Comparison of ENCODE assay signal across 10 mouse cellular contexts in genomic region chr15:103059393-103059992, GRCm38 (mm10). TPM values are rescaled to one million over a fixed set of nuclear protein-coding genes. Genes with fewer than 3 reads are reported as not detected.
A peak's percentile ranks its signal among the peaks of the same experiment; 100 is the strongest.
DNase-seq lines count a peak whose midpoint lies in the region; ATAC-seq and TF ChIP-seq lines count a peak whose summit lies in the region.
"Had no signal": no experiment of that assay in that cellular context is flagged by ENCODE, and none has a peak within 500 bp of the region (broad histone marks: within the 10 kb centered on the region; RNA-seq: fewer than 3 reads in every experiment).

No protein-coding gene starts in this region.

- peaks cover 88% of the 10 kb centered on the region for H3K27me3 ChIP-seq in liver, embryonic 11.5 days (replicated peaks; ENCODE audit: control insufficient read depth, insufficient read depth, low read length)
- peaks cover 88% of the 10 kb centered on the region for H3K27me3 ChIP-seq in liver, postnatal 0 days (ENCODE audit: insufficient read depth, low read length)
- peaks cover 82% of the 10 kb centered on the region for H3K27me3 ChIP-seq in embryonic facial prominence, embryonic 11.5 days (ENCODE audit: control insufficient read depth, insufficient read depth, low read length)
- peaks cover 59% of the 10 kb centered on the region for H3K27me3 ChIP-seq in intestine, postnatal 0 days (replicated peaks; ENCODE audit: control insufficient read depth, insufficient read depth, low read length)
- no peaks in the 10 kb centered on the region for H3K27me3 ChIP-seq in neural tube, embryonic 14.5 days (ENCODE audit: control insufficient read depth, insufficient read depth, low read length)

- no peak for ATAC-seq in liver, embryonic 11.5 days (replicated peaks; ENCODE audit: low FRiP score)
- ATAC-seq in liver, postnatal 0 days: no peak
- no peak for ATAC-seq in embryonic facial prominence, embryonic 11.5 days (replicated peaks; ENCODE audit: insufficient number of reproducible peaks, low FRiP score, low TSS enrichment, low read depth)
- no peak for ATAC-seq in intestine, postnatal 0 days
- no peak for ATAC-seq in neural tube, embryonic 14.5 days (ENCODE audit: low read depth)

- H3K27ac ChIP-seq in liver, embryonic 11.5 days (ENCODE audit: low read depth, low read length): peak overlapping the region; percentile 78
- H3K27ac ChIP-seq in liver, postnatal 0 days (ENCODE audit: low read depth): no peak overlapping the region
- no peak overlapping the region for H3K27ac ChIP-seq in embryonic facial prominence, embryonic 11.5 days (replicated peaks; ENCODE audit: low read depth, low read length)
- peak overlapping the region; percentile 22; the same call in 1 of the 2 replicates for H3K27ac ChIP-seq in intestine, postnatal 0 days (ENCODE audit: low read depth, low read length)
- peak overlapping the region; percentile 88 for H3K27ac ChIP-seq in neural tube, embryonic 14.5 days (ENCODE audit: low read depth, low read length)

- H3K4me1 ChIP-seq in liver, embryonic 11.5 days (replicated peaks; ENCODE audit: control insufficient read depth, insufficient read depth, low read length): no peaks in the 10 kb centered on the region
- H3K4me1 ChIP-seq in liver, postnatal 0 days (ENCODE audit: insufficient read depth): no peaks in the 10 kb centered on the region; the same call in 1 of the 2 replicates
- H3K4me1 ChIP-seq in embryonic facial prominence, embryonic 11.5 days (ENCODE audit: control insufficient read depth, insufficient read depth, low read length): no peaks in the 10 kb centered on the region
- H3K4me1 ChIP-seq in intestine, postnatal 0 days (replicated peaks; ENCODE audit: control insufficient read depth, insufficient read depth, low read length): no peaks in the 10 kb centered on the region
- peaks cover 72% of the 10 kb centered on the region for H3K4me1 ChIP-seq in neural tube, embryonic 14.5 days (ENCODE audit: control insufficient read depth, insufficient read depth, low read length)

- TF ChIP-seq EP300 in liver, postnatal 0 days (IDR thresholded peaks at IDR 0.05; ENCODE audit: low read depth): no peak

- no peaks in the 10 kb centered on the region for H3K36me3 ChIP-seq in liver, embryonic 11.5 days (ENCODE audit: control insufficient read depth, insufficient read depth, low read length)
- no peaks in the 10 kb centered on the region for H3K36me3 ChIP-seq in liver, postnatal 0 days (replicated peaks; ENCODE audit: insufficient read depth, low read length)
- H3K36me3 ChIP-seq in embryonic facial prominence, embryonic 11.5 days (replicated peaks; ENCODE audit: control insufficient read depth, insufficient read depth, low read depth, low read length): no peaks in the 10 kb centered on the region
- no peaks in the 10 kb centered on the region for H3K36me3 ChIP-seq in intestine, postnatal 0 days (ENCODE audit: control insufficient read depth, insufficient read depth)
- H3K36me3 ChIP-seq in neural tube, embryonic 14.5 days (ENCODE audit: control insufficient read depth, insufficient read depth, low read length): no peaks in the 10 kb centered on the region

- no peak for DNase-seq in liver, embryonic 11.5 days (ENCODE audit: low spot score)
- no peak for DNase-seq in liver, postnatal 0 days
- peak; percentile 54 for DNase-seq in embryonic facial prominence, embryonic 11.5 days (ENCODE audit: low spot score)
- no peak for DNase-seq in testis, postnatal 14 days (ENCODE audit: low spot score)
- no peak for DNase-seq in cerebellum, postnatal 25 days
- no peak for DNase-seq in yolk sac, embryonic 10.5 days (ENCODE audit: low spot score)

- peak overlapping the region; percentile 55 for H3K4me2 ChIP-seq in liver, embryonic 11.5 days
- no peak overlapping the region for H3K4me2 ChIP-seq in liver, postnatal 0 days (ENCODE audit: low read depth, low read length)
- H3K4me2 ChIP-seq in embryonic facial prominence, embryonic 11.5 days (ENCODE audit: low read depth, low read length): no peak overlapping the region
- H3K4me2 ChIP-seq in intestine, postnatal 0 days (replicated peaks; ENCODE audit: low read depth): peak overlapping the region; percentile 53
- peak overlapping the region; percentile 41 for H3K4me2 ChIP-seq in neural tube, embryonic 14.5 days (ENCODE audit: low read depth, low read length)

- no peak for TF ChIP-seq CTCF in liver, postnatal 0 days (IDR thresholded peaks at IDR 0.05; ENCODE audit: low read depth)
- TF ChIP-seq CTCF in intestine, postnatal 0 days (IDR thresholded peaks at IDR 0.05; ENCODE audit: low read depth): no peak

- WGBS in liver, embryonic 11.5 days: 3% methylated on average over 21 of the region's 21 CpGs
- 4% methylated on average over 21 of the region's 21 CpGs for WGBS in liver, postnatal 0 days (ENCODE audit: insufficient replicate concordance)
- under 1% methylated on average over 21 of the region's 21 CpGs for WGBS in embryonic facial prominence, embryonic 11.5 days
- 17% methylated on average over 21 of the region's 21 CpGs for WGBS in intestine, postnatal 0 days
- WGBS in neural tube, embryonic 14.5 days: under 1% methylated on average over 21 of the region's 21 CpGs

- peak overlapping the region; percentile 19; the same call in 1 of the 2 replicates for H3K4me3 ChIP-seq in liver, embryonic 11.5 days (ENCODE audit: low read depth, low read length)
- H3K4me3 ChIP-seq in liver, postnatal 0 days (ENCODE audit: low read depth, low read length): no peak overlapping the region
- H3K4me3 ChIP-seq in embryonic facial prominence, embryonic 11.5 days (ENCODE audit: low read depth, low read length): no peak overlapping the region
- peak overlapping the region; percentile 10 for H3K4me3 ChIP-seq in intestine, postnatal 0 days (ENCODE audit: low read depth, low read length)
- H3K4me3 ChIP-seq in neural tube, embryonic 14.5 days (ENCODE audit: low read depth, low read length): peak overlapping the region; percentile 23
- H3K4me3 ChIP-seq: erythroblast, embryonic 14.5 days had no signal

- H3K9me3 ChIP-seq in liver, embryonic 11.5 days (ENCODE audit: control insufficient read depth, low read length): no peaks in the 10 kb centered on the region
- no peaks in the 10 kb centered on the region for H3K9me3 ChIP-seq in liver, postnatal 0 days (ENCODE audit: low read length)
- H3K9me3 ChIP-seq in embryonic facial prominence, embryonic 11.5 days (replicated peaks; ENCODE audit: control insufficient read depth, low read length): no peaks in the 10 kb centered on the region
- H3K9me3 ChIP-seq in intestine, postnatal 0 days (ENCODE audit: control insufficient read depth): no peaks in the 10 kb centered on the region
- H3K9me3 ChIP-seq in neural tube, embryonic 14.5 days (ENCODE audit: control insufficient read depth, low read length): no peaks in the 10 kb centered on the region

- H3K9ac ChIP-seq in liver, embryonic 11.5 days (ENCODE audit: low read depth, low read length): peak overlapping the region; percentile 41
- H3K9ac ChIP-seq in liver, postnatal 0 days (replicated peaks): no peak overlapping the region
- H3K9ac ChIP-seq in embryonic facial prominence, embryonic 11.5 days (replicated peaks; ENCODE audit: low read length): no peak overlapping the region
- H3K9ac ChIP-seq in intestine, postnatal 0 days (ENCODE audit: low read depth, low read length): 0 out of 2 replicates have a peak overlapping the region, but pooled peaks have one; percentile 11
- peak overlapping the region; percentile 49 for H3K9ac ChIP-seq in neural tube, embryonic 14.5 days (replicated peaks; ENCODE audit: low read depth, low read length)

RNA-seq across cellular contexts. Expression of gene Hoxc4, which starts 40.8 kb away (rescaled TPM):
- 5.9 and 6.2 TPM in 2 replicates for polyA plus RNA-seq in liver, embryonic 11.5 days (2014; fragmentation: Nextera tagmentation; extraction: Ambion mirVana)
- polyA plus RNA-seq in liver, postnatal 0 days (2015; fragmentation: Nextera tagmentation; extraction: Ambion mirVana): 0.07 and 0.11 TPM in 2 replicates
- 1.6 and 1.7 TPM in 2 replicates for polyA plus RNA-seq in embryonic facial prominence, embryonic 11.5 days (2014; fragmentation: Nextera tagmentation; extraction: Ambion mirVana)
- 4.8 and 5.2 TPM in 2 replicates for polyA plus RNA-seq in intestine, postnatal 0 days (2015; fragmentation: Nextera tagmentation; extraction: Ambion mirVana)
- polyA plus RNA-seq in neural tube, embryonic 14.5 days (2014; fragmentation: Nextera tagmentation; extraction: Ambion mirVana): 19.0 and 24.0 TPM in 2 replicates
- polyA plus RNA-seq: heart, postnatal 0 days had no signal

Comparison
In these comparisons a context has a peak if more than half of its experiments do, and no peak if none do; other contexts are left out.
1. H3K27ac ChIP-seq: peak in liver, embryonic 11.5 days (single experiment), intestine, postnatal 0 days (single experiment) and neural tube, embryonic 14.5 days (single experiment); none in liver, postnatal 0 days (single experiment) and embryonic facial prominence, embryonic 11.5 days (single experiment).
2. H3K4me2 ChIP-seq: peak in liver, embryonic 11.5 days (single experiment), intestine, postnatal 0 days (single experiment) and neural tube, embryonic 14.5 days (single experiment); none in liver, postnatal 0 days (single experiment) and embryonic facial prominence, embryonic 11.5 days (single experiment).
3. H3K4me3 ChIP-seq: peak in liver, embryonic 11.5 days (single experiment), intestine, postnatal 0 days (single experiment) and neural tube, embryonic 14.5 days (single experiment); none in liver, postnatal 0 days (single experiment) and embryonic facial prominence, embryonic 11.5 days (single experiment).
4. H3K9ac ChIP-seq: peak in liver, embryonic 11.5 days (single experiment), intestine, postnatal 0 days (single experiment) and neural tube, embryonic 14.5 days (single experiment); none in liver, postnatal 0 days (single experiment) and embryonic facial prominence, embryonic 11.5 days (single experiment).